Mouse (Mus musculus) CH12.LX (cell line): Measurements from ENCODE around the gene Gm20388. TPM values are rescaled to one million over a fixed set of nuclear protein-coding genes. Genes with fewer than 3 reads are reported as not detected.

Source experiments
- DNase-seq: peaks from one replicate; pipeline ENCODE4 v3.0.0-alpha.2; 2013; ENCODE audit errors: extremely low read depth
- H3K27ac ChIP-seq: 2 replicates; pipeline ENCODE4 v1.5.1; 2012; ENCODE audit warnings: low read depth, mild to moderate bottlenecking, control low read depth, moderate library complexity; ENCODE audit not compliant: insufficient read depth
- H3K27me3 ChIP-seq: replicated peaks from 2 replicates; pipeline ENCODE3; 2012; ENCODE audit warnings: inconsistent platforms
- H3K36me3 ChIP-seq, 2 experiments: replicated peaks in 1 of 2; 2 replicates each; pipeline versions ENCODE3 to v1.6.1; 2012; ENCODE audit warnings: inconsistent platforms in 1 of 2, low read length in 1 of 2, mild to moderate bottlenecking in 1 of 2, mixed read lengths in 1 of 2, moderate library complexity in 1 of 2; ENCODE audit not compliant: control insufficient read depth in 1 of 2, insufficient read depth in 1 of 2
- H3K4me1 ChIP-seq, 2 experiments: 2 replicates each; pipeline ENCODE4 v1.6.1; 2012; ENCODE audit warnings: inconsistent platforms in 1 of 2, moderate library complexity in 1 of 2; ENCODE audit not compliant: insufficient read depth in 2 of 2, control insufficient read depth in 1 of 2
- H3K4me2 ChIP-seq: 2 replicates; pipeline ENCODE4 v1.6.1; 2012; ENCODE audit warnings: low read depth, mild to moderate bottlenecking, control low read depth; ENCODE audit not compliant: poor library complexity, insufficient read depth, severe bottlenecking
- H3K4me3 ChIP-seq, 3 experiments: fragments of 150-350 bp in 1 of 3; sonication (generic) in 1 of 3; replicated peaks in 1 of 3; 2 replicates each; pipeline versions ENCODE3 to v1.5.1; 2011 to 2012; ENCODE audit warnings: low read depth in 2 of 3, low read length in 2 of 3, mild to moderate bottlenecking in 2 of 3, moderate library complexity in 2 of 3, control low read depth in 1 of 3, improper control_type of control experiment in 1 of 3, inconsistent platforms in 1 of 3, mixed read lengths in 1 of 3; ENCODE audit not compliant: poor library complexity in 1 of 3
- H3K79me2 ChIP-seq: replicated peaks from 2 replicates; pipeline ENCODE4 v1.6.1; 2012; ENCODE audit warnings: mild to moderate bottlenecking, moderate library complexity; ENCODE audit not compliant: control insufficient read depth, poor library complexity, insufficient read depth, severe bottlenecking; ENCODE audit errors: extremely low read depth
- H3K9ac ChIP-seq: 2 replicates; pipeline ENCODE4 v1.6.1; 2012; ENCODE audit warnings: low read depth, mild to moderate bottlenecking, control low read depth, moderate library complexity; ENCODE audit not compliant: insufficient read depth
- H3K9me3 ChIP-seq: replicated peaks from 2 replicates; pipeline ENCODE3; 2012; ENCODE audit warnings: low read length, inconsistent platforms, mixed read lengths
- BHLHE40 ChIP-seq: IDR thresholded peaks from 2 replicates; pipeline ENCODE4 v1.6.1; 2011; ENCODE audit warnings: mild to moderate bottlenecking, low read depth, low read length, improper control_type of control experiment
- CHD1 ChIP-seq: IDR thresholded peaks from 2 replicates; pipeline ENCODE4 v1.6.1; 2012; ENCODE audit warnings: low read depth, low read length, improper control_type of control experiment, inconsistent platforms
- CHD2 ChIP-seq: IDR thresholded peaks from 2 replicates; pipeline ENCODE4 v1.6.1; 2011; ENCODE audit warnings: low read length, improper control_type of control experiment
- E2F4 ChIP-seq: IDR thresholded peaks from 2 replicates; pipeline ENCODE4 v1.6.1; 2011; ENCODE audit warnings: low read depth, low read length, improper control_type of control experiment; ENCODE audit not compliant: insufficient replicate concordance
- EP300 ChIP-seq: IDR thresholded peaks from 2 replicates; pipeline ENCODE4 v1.6.1; 2011; ENCODE audit warnings: low read length, improper control_type of control experiment
- ETS1 ChIP-seq: conservative IDR thresholded peaks from 2 replicates; pipeline ENCODE4 v1.6.1; 2012; ENCODE audit warnings: low read depth, mild to moderate bottlenecking, inconsistent platforms, low read length, improper control_type of control experiment, moderate library complexity
- GABPA ChIP-seq: IDR thresholded peaks from 2 replicates; pipeline ENCODE4 v1.6.1; 2012; ENCODE audit warnings: low read depth, low read length, improper control_type of control experiment, inconsistent platforms; ENCODE audit not compliant: insufficient replicate concordance
- HCFC1 ChIP-seq: IDR thresholded peaks from 2 replicates; pipeline ENCODE4 v1.6.1; 2012; ENCODE audit warnings: low read depth, mild to moderate bottlenecking, inconsistent platforms, low read length, improper control_type of control experiment
- IRF4 ChIP-seq: IDR thresholded peaks from 2 replicates; pipeline ENCODE4 v1.6.1; 2014; ENCODE audit warnings: low read depth, mild to moderate bottlenecking, inconsistent platforms, low read length, improper control_type of control experiment
- JUN ChIP-seq: IDR thresholded peaks from 2 replicates; pipeline ENCODE4 v1.6.1; 2011; ENCODE audit warnings: low read depth, mild to moderate bottlenecking, low read length, improper control_type of control experiment, moderate library complexity; ENCODE audit not compliant: insufficient read depth
- JUND ChIP-seq: conservative IDR thresholded peaks from 2 replicates; pipeline ENCODE4 v1.6.1; 2011; ENCODE audit warnings: low read depth, low read length, improper control_type of control experiment
- KAT2A ChIP-seq: IDR thresholded peaks from 2 replicates; pipeline ENCODE4 v1.6.1; 2012; ENCODE audit warnings: low read length, improper control_type of control experiment, inconsistent platforms; ENCODE audit not compliant: insufficient replicate concordance
- MAFK ChIP-seq: IDR thresholded peaks from 2 replicates; pipeline ENCODE4 v1.6.1; 2011; ENCODE audit warnings: low read length, improper control_type of control experiment; ENCODE audit not compliant: insufficient replicate concordance
- MAX ChIP-seq: IDR thresholded peaks from 2 replicates; pipeline ENCODE4 v1.6.1; 2011; ENCODE audit warnings: low read length, improper control_type of control experiment
- MAZ ChIP-seq: IDR thresholded peaks from 2 replicates; pipeline ENCODE4 v1.6.1; 2012; ENCODE audit warnings: low read depth, mild to moderate bottlenecking, inconsistent platforms, low read length, improper control_type of control experiment, moderate library complexity
- MEF2A ChIP-seq: IDR thresholded peaks from 2 replicates; pipeline ENCODE4 v1.6.1; 2014; ENCODE audit warnings: low read depth, mild to moderate bottlenecking, inconsistent platforms, low read length, improper control_type of control experiment, borderline replicate concordance
- MXI1 ChIP-seq: IDR thresholded peaks from 2 replicates; pipeline ENCODE4 v1.6.1; 2011; ENCODE audit warnings: mild to moderate bottlenecking, low read depth, low read length, improper control_type of control experiment
- MYC ChIP-seq: IDR thresholded peaks from 2 replicates; pipeline ENCODE4 v1.6.1; 2011; ENCODE audit warnings: low read depth, mild to moderate bottlenecking, improper control_type of control experiment, low read length
- NRF1 ChIP-seq: IDR thresholded peaks from 2 replicates; pipeline ENCODE4 v1.6.1; 2014; ENCODE audit warnings: low read depth, mild to moderate bottlenecking, inconsistent platforms, low read length, improper control_type of control experiment, moderate library complexity
- POLR2A ChIP-seq: IDR thresholded peaks from 2 replicates; pipeline ENCODE4 v1.6.1; 2011; ENCODE audit warnings: low read depth, mild to moderate bottlenecking, improper control_type of control experiment, low read length
- POLR2AphosphoS2 ChIP-seq: IDR thresholded peaks from 2 replicates; pipeline ENCODE4 v1.6.1; 2011; ENCODE audit warnings: low read depth, low read length, improper control_type of control experiment
- RAD21 ChIP-seq: IDR thresholded peaks from 2 replicates; pipeline ENCODE4 v1.6.1; 2011; ENCODE audit warnings: low read depth, mild to moderate bottlenecking, low read length, improper control_type of control experiment, moderate library complexity
- SIN3A ChIP-seq: IDR thresholded peaks from 2 replicates; pipeline ENCODE4 v1.6.1; 2012; ENCODE audit warnings: low read length, improper control_type of control experiment, inconsistent platforms
- SMC3 ChIP-seq: IDR thresholded peaks from 2 replicates; pipeline ENCODE4 v1.6.1; 2011; ENCODE audit warnings: low read depth, low read length, improper control_type of control experiment
- TBP ChIP-seq: conservative IDR thresholded peaks from 2 replicates; pipeline ENCODE4 v1.6.1; 2011; ENCODE audit warnings: low read depth, low read length, improper control_type of control experiment
- TCF12 ChIP-seq: IDR thresholded peaks from 2 replicates; pipeline ENCODE4 v1.6.1; 2014; ENCODE audit warnings: low read depth, mild to moderate bottlenecking, inconsistent platforms, low read length, improper control_type of control experiment
- USF1 ChIP-seq: IDR thresholded peaks from 2 replicates; pipeline ENCODE4 v1.6.1; 2014; ENCODE audit warnings: low read depth, mild to moderate bottlenecking, inconsistent platforms, low read length, improper control_type of control experiment
- ZC3H11A ChIP-seq: IDR thresholded peaks from 2 replicates; pipeline ENCODE4 v1.6.1; 2012; ENCODE audit warnings: low read depth, mild to moderate bottlenecking, inconsistent platforms, low read length, improper control_type of control experiment
- ZKSCAN1 ChIP-seq: IDR thresholded peaks from 2 replicates; pipeline ENCODE4 v1.6.1; 2012; ENCODE audit warnings: low read depth, inconsistent platforms, low read length, improper control_type of control experiment, borderline replicate concordance
- ZMIZ1 ChIP-seq: IDR thresholded peaks from 2 replicates; pipeline ENCODE4 v1.6.1; 2012; ENCODE audit warnings: low read depth, mild to moderate bottlenecking, inconsistent platforms, low read length, improper control_type of control experiment
- dilution Hi-C: fragments of 300-500 bp; cut with MboI; formaldehyde crosslinking; loops from 2 replicates; pipeline ENCODE4 v1.14.3; 2020; ENCODE audit warnings: low sequenced_read_pairs; ENCODE audit not compliant: extremely low pct_unique_long_range_greater_than_20kb, extremely low pct_ligation_motif_present
- in situ Hi-C: fragments of 300-500 bp; cut with MboI; formaldehyde crosslinking; loops from 3 replicates; pipeline ENCODE4 v1.14.3; 2019; ENCODE audit warnings: low sequenced_read_pairs, low pct_ligation_motif_present, low pct_unique_long_range_greater_than_20kb, mixed read lengths
- polyA plus RNA-seq: library from polyadenylated mRNA; unstranded; fragments of >175 nt; gene quantifications from 2 replicates; pipeline ENCODE4 v1.2.1, GENCODE M21; 2012; ENCODE audit warnings: low read depth; ENCODE audit not compliant: insufficient read length
- total RNA-seq, 2 experiments: library from RNA; depleted of rRNA; stranded (reverse); fragments of 300-350 nt in 1 of 2; fragments of >200 nt in 1 of 2; gene quantifications; 2 replicates each; pipeline ENCODE4 v1.2.3; 2012 to 2014

The Gm20388 gene
- total and polyA plus RNA-seq, 3 experiments: 14.8 to 26.3 (median 22.2) TPM

DNA sequence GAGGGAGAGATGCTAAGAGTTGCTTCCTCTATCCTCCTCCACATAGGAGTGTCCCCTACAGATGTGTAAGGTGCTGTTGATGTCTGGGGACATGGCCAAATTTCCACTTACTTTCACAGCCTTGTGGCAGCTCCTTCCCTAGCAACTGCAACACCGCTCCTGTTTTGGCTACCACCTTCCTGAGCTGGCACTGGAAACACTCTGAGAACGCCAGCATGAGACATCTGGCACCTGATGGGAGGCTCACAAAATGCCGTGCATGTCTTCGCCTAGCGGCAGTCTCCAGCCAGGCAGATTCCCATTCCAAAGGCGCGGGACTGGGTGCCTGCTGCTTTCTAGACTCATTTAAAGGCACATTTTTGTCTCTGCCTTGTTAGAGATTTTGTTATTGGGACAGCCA lies 226.0 kb downstream of the Gm20388 start:
- Histone ChIP-seq H3K27ac (no peak overlapping the region), H3K4me2 (no peak overlapping the region), H3K4me3 (no peak overlapping the region), H3K9ac (no peak overlapping the region), H3K9me3 (peaks cover 3% of the 10 kb centered on the region), H3K27me3 (peaks cover 92% of the 10 kb centered on the region), H3K4me1 (no peaks in the 10 kb centered on the region), H3K36me3 (no peaks in the 10 kb centered on the region), H3K79me2 (no peaks in the 10 kb centered on the region)
- in situ Hi-C loops: no loop called here
- dilution Hi-C loops: no loop called here
- no peak for TF ChIP-seq MAZ
- TF ChIP-seq TCF12: no peak
- no peak for TF ChIP-seq JUN
- TF ChIP-seq POLR2AphosphoS2: no peak
- no peak for TF ChIP-seq MYC
- no peak for TF ChIP-seq ZC3H11A
- no peak for TF ChIP-seq MEF2A
- no peak for TF ChIP-seq HCFC1
- no peak for TF ChIP-seq JUND
- no peak for TF ChIP-seq USF1
- no peak for TF ChIP-seq GABPA
- TF ChIP-seq ZKSCAN1: no peak
- no peak for TF ChIP-seq POLR2A
- TF ChIP-seq BHLHE40: no peak
- no peak for TF ChIP-seq EP300
- no peak for TF ChIP-seq CHD1
- no peak for TF ChIP-seq SMC3
- no peak for TF ChIP-seq TBP
- TF ChIP-seq IRF4: no peak
- TF ChIP-seq MAX: no peak
- DNase-seq: no peak

DNA sequence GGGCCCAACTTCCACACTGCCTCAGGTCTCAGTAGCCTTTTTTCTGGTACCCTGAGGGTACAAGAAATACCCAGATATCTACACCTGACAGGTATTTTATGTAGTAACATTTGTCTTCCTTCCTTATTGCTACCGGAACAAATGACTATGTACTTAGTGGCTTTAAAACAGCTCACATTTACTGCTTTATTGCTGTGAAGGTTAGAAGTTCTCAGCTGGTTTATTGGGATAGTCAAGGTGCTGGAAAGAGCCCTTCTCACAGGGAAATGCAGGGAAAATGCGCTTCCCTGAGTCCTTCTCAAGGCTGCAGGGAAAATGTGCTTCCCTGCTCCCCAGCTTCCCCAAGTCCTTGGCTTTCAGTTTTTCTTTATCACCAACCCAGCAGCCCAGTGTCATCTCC lies 228.3 kb downstream of the Gm20388 start:
- Histone ChIP-seq H3K36me3 (no peaks in the 10 kb centered on the region), H3K9me3 (peaks cover 3% of the 10 kb centered on the region), H3K27ac (no peak overlapping the region), H3K4me1 (no peaks in the 10 kb centered on the region), H3K4me2 (no peak overlapping the region), H3K4me3 (no peak overlapping the region), H3K9ac (no peak overlapping the region), H3K79me2 (no peaks in the 10 kb centered on the region), H3K27me3 (peaks cover 88% of the 10 kb centered on the region)
- in situ Hi-C loops (no loop called here), dilution Hi-C loops (no loop called here)
- no peak for DNase-seq
- TF ChIP-seq POLR2A (no peak), ZMIZ1 (no peak), TBP (no peak), ETS1 (no peak), MAZ (no peak), KAT2A (no peak), NRF1 (no peak), GABPA (no peak), JUND (no peak), CHD2 (no peak), JUN (no peak), SMC3 (no peak), IRF4 (no peak), MAFK (no peak), RAD21 (no peak), SIN3A (no peak), HCFC1 (no peak), MXI1 (no peak), E2F4 (no peak)
